Mouse (Mus musculus) layer of hippocampus, postnatal 14 days (tissue): ENCODE results near the gene Fam129c. TPM values are rescaled to one million over a fixed set of nuclear protein-coding genes. Genes with fewer than 3 reads are reported as not detected.
A peak's percentile ranks its signal among the peaks of the same experiment; 100 is the strongest.

Experiments used
- DNase-seq, 2 experiments: peaks; one replicate each; pipeline ENCODE4 v3.0.0; 2021 to 2022; ENCODE audit warnings: low spot score in 2 of 2, mixed read lengths in 1 of 2
- long read RNA-seq, 2 experiments: library from polyadenylated mRNA; stranded (forward); transcript quantifications; one replicate each; pipeline ENCODE4 v2.0.0; 2021
- total RNA-seq, 2 experiments: library from RNA; stranded (reverse); gene quantifications; 2 replicates each; pipeline ENCODE4 v1.2.3; 2021

Fam129c gene
- 1 to 10 TPM; 2.6 to 2.7 TPM for total RNA-seq
- long read RNA-seq, experiment 1, partial matches to known transcripts: 0 of 3 reads
- long read RNA-seq, experiment 1, other reads (novel, unspliced or antisense): 3 of 3 reads
- long read RNA-seq, experiment 2, partial matches to known transcripts: 0 of 1 reads
- long read RNA-seq, experiment 2, other reads (novel, unspliced or antisense): 1 of 1 reads

- DNase-seq: no peak
Measured at GRCm38 (mm10) chr8:71597451-71597850, at the start of gene Fam129c. Gene Fam129c, plus strand, starts transcription at chr8:71597648.

- DNase-seq: no peak
Measured at GRCm38 (mm10) chr8:71550754-71551153, 46.7 kb upstream of the Fam129c start.

GRCm38 (mm10) chr8:71552770-71553169 is 44.7 kb upstream of the Fam129c start:
- DNase-seq: no peak

GRCm38 (mm10) chr8:71554001-71554400 is 43.4 kb upstream of the Fam129c start:
- no peak for DNase-seq

- DNase-seq: no peak
Measured at GRCm38 (mm10) chr8:71554644-71555043, 42.8 kb upstream of the Fam129c start.

GRCm38 (mm10) chr8:71558071-71558957 is 39.1 kb upstream of the Fam129c start, which contains the start of gene Tmem221:
Gene Tmem221, minus strand, starts transcription at chr8:71558871.
- no peak for DNase-seq

- DNase-seq: no peak
Measured at GRCm38 (mm10) chr8:71558958-71559690, 38.3 kb upstream of the Fam129c start.

- no peak for DNase-seq
Measured at GRCm38 (mm10) chr8:71560071-71560470, 37.4 kb upstream of the Fam129c start.

- DNase-seq: no peak
Measured at GRCm38 (mm10) chr8:71560765-71561164, 36.7 kb upstream of the Fam129c start.

GRCm38 (mm10) chr8:71561401-71561800 is 36.0 kb upstream of the Fam129c start:
- DNase-seq: peak; percentile 55 to 58

GRCm38 (mm10) chr8:71562751-71563150 is 34.7 kb upstream of the Fam129c start:
- peak; percentile 55 to 71 for DNase-seq

- DNase-seq: no peak
Measured at GRCm38 (mm10) chr8:71563992-71564391, 33.5 kb upstream of the Fam129c start.

GRCm38 (mm10) chr8:71566501-71566900 is 30.9 kb upstream of the Fam129c start, which contains the start of gene Nxnl1:
Gene Nxnl1, minus strand, starts transcription at chr8:71566601.
- no peak for DNase-seq

- no peak for DNase-seq
Measured at GRCm38 (mm10) chr8:71567587-71567986, 29.9 kb upstream of the Fam129c start.

- peak; percentile 68 to 85 for DNase-seq
Measured at GRCm38 (mm10) chr8:71568387-71568937, 29.0 kb upstream of the Fam129c start, which contains the start of gene Slc27a1. Gene Slc27a1, plus strand, starts transcription at chr8:71568882.

GRCm38 (mm10) chr8:71568941-71569340 is 28.5 kb upstream of the Fam129c start:
- peak in 1 of 2 experiments; percentile 31 for DNase-seq

- peak; percentile 85 to 93 for DNase-seq
Measured at GRCm38 (mm10) chr8:71569366-71570290, 27.8 kb upstream of the Fam129c start.

- DNase-seq: peak; percentile 94 to 97
Measured at GRCm38 (mm10) chr8:71570291-71570954, 27.0 kb upstream of the Fam129c start.

- DNase-seq: no peak
Measured at GRCm38 (mm10) chr8:71572077-71572476, 25.4 kb upstream of the Fam129c start.
